Mouse (Mus musculus) spleen, adult 2 months (tissue): Measurements from ENCODE around the gene Zfp618.

Source experiments
- CTCF ChIP-seq: fragments of 200-500 bp; IDR thresholded peaks from 2 replicates; pipeline ENCODE4 v1.5.1; 2011; ENCODE audit warnings: mild to moderate bottlenecking, inconsistent platforms; ENCODE audit not compliant: insufficient read depth, insufficient read length, insufficient replicate concordance; ENCODE audit errors: extremely low read depth
- POLR2A ChIP-seq: fragments of 200-500 bp; IDR thresholded peaks from 2 replicates; pipeline ENCODE4 v1.6.1; 2011; ENCODE audit warnings: low read depth, low read length, inconsistent platforms

- no peak for TF ChIP-seq CTCF
- TF ChIP-seq POLR2A = no peak
Observed at GRCm38 (mm10) chr4:63079159-63079558, 113.8 kb downstream of the Zfp618 start.
